Mouse (Mus musculus) left cerebral cortex, adult 2 months (tissue): ENCODE measurements at regions not wholly inside any gene's neighbourhood (a gene's known extent, or its start where the extent isn't known, plus 50 kb on each side); places are given as distances from the start of the nearest gene placed in this dataset.

Experiments used
- DNase-seq, 2 experiments: peaks; one replicate each; pipeline ENCODE4 v3.0.0; 2021 to 2022; ENCODE audit warnings: low spot score in 2 of 2, mixed read lengths in 1 of 2; ENCODE audit errors: extremely low spot score in 1 of 2
- H3K27ac ChIP-seq: fragments of 200-600 bp; 2 replicates; pipeline ENCODE4 v1.8.1; 2022
- H3K4me3 ChIP-seq: fragments of 200-600 bp; 2 replicates; pipeline ENCODE4 v1.8.1; 2022
- CTCF ChIP-seq: fragments of 200-600 bp; IDR thresholded peaks from 2 replicates; pipeline ENCODE4 v1.8.1; 2022; ENCODE audit warnings: antibody characterized with exemption, mild to moderate bottlenecking, moderate library complexity
- intact Hi-C: fragments of 180-260 bp; cut with DNase I; formaldehyde crosslinking; loops from one replicate; pipeline ENCODE4 v1.15.1; 2025

- TF ChIP-seq CTCF: no peak
- no peak for DNase-seq
- H3K27ac ChIP-seq: no peak overlapping the region
- no peak overlapping the region for H3K4me3 ChIP-seq
- intact Hi-C loops: no loop called here
Observed at GRCm38 (mm10) chr13:25993526-25993925, 723.2 kb upstream of the Nrsn1 start.

- no peak for TF ChIP-seq CTCF
- intact Hi-C loops: no loop called here
- no peak overlapping the region for H3K27ac ChIP-seq
- H3K4me3 ChIP-seq: no peak overlapping the region
- DNase-seq: no peak
Observed at GRCm38 (mm10) chr13:25989067-25989756, 718.9 kb upstream of the Nrsn1 start.

- H3K27ac ChIP-seq: no peak overlapping the region
- DNase-seq: no peak
- no peak overlapping the region for H3K4me3 ChIP-seq
- TF ChIP-seq CTCF: no peak
- intact Hi-C loops: no loop called here
Observed at GRCm38 (mm10) chr13:25984535-25984934, 714.2 kb upstream of the Nrsn1 start.

GRCm38 (mm10) chr13:25983659-25984058 is 713.4 kb upstream of the Nrsn1 start:
- intact Hi-C loops: no loop called here

GRCm38 (mm10) chr13:25978648-25979047 is 708.3 kb upstream of the Nrsn1 start:
- Histone ChIP-seq H3K27ac (no peak overlapping the region), H3K4me3 (no peak overlapping the region)
- intact Hi-C loops: no loop called here
- no peak for TF ChIP-seq CTCF
- DNase-seq: no peak

More at GRCm38 (mm10) chr13:25983659-25984058, 713.4 kb upstream of the Nrsn1 start:
- no peak overlapping the region for H3K4me3 ChIP-seq
- no peak overlapping the region for H3K27ac ChIP-seq
- no peak for TF ChIP-seq CTCF
- no peak for DNase-seq

- no peak overlapping the region for H3K4me3 ChIP-seq
- peak overlapping the region; percentile 68 for H3K27ac ChIP-seq
- no peak for TF ChIP-seq CTCF
- DNase-seq: no peak
- intact Hi-C loops: loop anchor here (1.0 to 10.0 kb wide), 2 partner anchors 51 to 196 kb away; no protein-coding TSS in a partner anchor
Observed at GRCm38 (mm10) chr13:25958592-25958991, 688.3 kb upstream of the Nrsn1 start.

- no peak for DNase-seq
- intact Hi-C loops: loop anchor here (1.0 to 10.0 kb wide), 2 partner anchors 51 to 197 kb away; no protein-coding TSS in a partner anchor
- TF ChIP-seq CTCF: no peak
- peak overlapping the region; percentile 68 for H3K27ac ChIP-seq
- H3K4me3 ChIP-seq: no peak overlapping the region
Observed at GRCm38 (mm10) chr13:25958153-25958466, 687.8 kb upstream of the Nrsn1 start.

GRCm38 (mm10) chr13:25957451-25958152 is 687.3 kb upstream of the Nrsn1 start:
- no peak overlapping the region; the same call in 1 of the 2 replicates for H3K27ac ChIP-seq
- no peak overlapping the region for H3K4me3 ChIP-seq
- intact Hi-C loops: loop anchor here (1.0 to 10.0 kb wide), 2 partner anchors 52 to 197 kb away; no protein-coding TSS in a partner anchor
- DNase-seq: no peak
- no peak for TF ChIP-seq CTCF

GRCm38 (mm10) chr13:25937631-25938030 is 667.3 kb upstream of the Nrsn1 start:
- Histone ChIP-seq H3K27ac (no peak overlapping the region), H3K4me3 (no peak overlapping the region)
- no peak for DNase-seq
- intact Hi-C loops: no loop called here
- no peak for TF ChIP-seq CTCF

GRCm38 (mm10) chr13:25933783-25934182 is 663.5 kb upstream of the Nrsn1 start:
- no peak overlapping the region for H3K4me3 ChIP-seq
- intact Hi-C loops: loop anchor here (5.0 kb wide), 1 partner anchor 371 kb away; no protein-coding TSS in a partner anchor
- H3K27ac ChIP-seq: peak overlapping the region; percentile 28
- no peak for DNase-seq
- TF ChIP-seq CTCF: no peak

- intact Hi-C loops: loop anchor here (5.0 kb wide), 1 partner anchor 371 kb away; no protein-coding TSS in a partner anchor
- Histone ChIP-seq H3K27ac (peak overlapping the region; percentile 28; the same call in 1 of the 2 replicates), H3K4me3 (no peak overlapping the region)
- no peak for DNase-seq
- no peak for TF ChIP-seq CTCF
Observed at GRCm38 (mm10) chr13:25933246-25933645, 662.9 kb upstream of the Nrsn1 start.

- intact Hi-C loops: loop anchor here (5.0 kb wide), 1 partner anchor 371 kb away; no protein-coding TSS in a partner anchor
- H3K4me3 ChIP-seq: no peak overlapping the region
- peak; percentile 86 for TF ChIP-seq CTCF
- H3K27ac ChIP-seq: no peak overlapping the region; the same call in 1 of the 2 replicates
- peak; percentile 46 to 49 for DNase-seq
Observed at GRCm38 (mm10) chr13:25932810-25933209, 662.5 kb upstream of the Nrsn1 start.
